Mouse (Mus musculus): ENCODE measurements around the gene Dcxr.
"Not testable (repeated sequence)": the region's sequence is repeated elsewhere in the genome, so short reads cannot be mapped to it uniquely, and the experiment has no call there.

DNA sequence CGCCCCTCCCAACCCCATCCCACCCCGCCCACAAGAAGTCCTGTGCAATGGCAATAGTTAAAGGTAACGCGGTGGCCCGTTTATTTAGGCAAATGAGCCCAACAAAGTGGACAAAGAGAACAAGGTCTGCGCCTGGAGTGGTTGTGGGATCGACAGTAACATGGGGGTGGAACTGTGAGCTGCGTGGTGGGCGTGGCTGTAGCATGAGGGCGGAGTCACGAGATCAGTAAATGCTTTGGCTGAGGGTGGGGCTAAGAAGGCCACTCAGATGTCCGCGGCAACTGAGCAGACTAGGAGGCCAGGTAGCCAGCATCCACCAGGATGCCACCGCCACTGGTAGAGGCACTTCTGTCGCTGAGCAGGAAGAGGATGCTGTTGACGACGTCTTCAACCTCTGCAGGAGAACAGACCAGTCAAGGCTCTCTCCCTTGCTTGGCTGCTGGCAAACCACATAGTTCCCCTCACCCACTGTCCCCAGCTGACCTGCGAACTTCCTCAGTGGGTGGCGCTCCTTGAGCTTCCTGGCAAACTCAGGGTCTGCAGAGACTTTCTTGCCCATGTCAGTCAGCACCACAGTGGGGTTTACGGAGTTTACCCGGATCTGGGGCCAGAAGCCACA, 2.5 kb upstream of the Dcxr start:
- TF ChIP-seq CTCF (IDR thresholded peaks at IDR 0.05; ENCODE audit: control insufficient read depth, insufficient read depth, insufficient read length); MYOD1 (IDR thresholded peaks at IDR 0.05; ENCODE audit: control insufficient read depth, insufficient read length, low read depth); USF1 (IDR thresholded peaks at IDR 0.05; ENCODE audit: low read depth): not testable (repeated sequence)

Data from C2C12 (cell line).